Mouse (Mus musculus) neural tube, embryonic 13.5 days (tissue): ENCODE data around the gene Gm42957. TPM values are rescaled to one million over a fixed set of nuclear protein-coding genes. Genes with fewer than 3 reads are reported as not detected.
A peak's percentile ranks its signal among the peaks of the same experiment; 100 is the strongest.
"Not testable (repeated sequence)": the region's sequence is repeated elsewhere in the genome, so short reads cannot be mapped to it uniquely, and the experiment has no call there.

Source experiments
- ATAC-seq: fragments of 200-750 bp; cut with Nextera tagmentation; 2 replicates; pipeline ENCODE4 v1.8.0; 2017; ENCODE audit warnings: low read depth, mild to moderate bottlenecking, moderate TSS enrichment, moderate library complexity
- H3K27ac ChIP-seq: fragments of 300-500 bp; sonication (generic); replicated peaks from 2 replicates; pipeline ENCODE4 v1.5.1; 2015; ENCODE audit warnings: moderate library complexity, mild to moderate bottlenecking, inconsistent platforms
- H3K27me3 ChIP-seq: fragments of 300-500 bp; sonication (generic); 2 replicates; pipeline ENCODE4 v1.6.1; 2015; ENCODE audit warnings: mild to moderate bottlenecking, inconsistent platforms
- H3K36me3 ChIP-seq: fragments of 300-500 bp; sonication (generic); 2 replicates; pipeline ENCODE4 v1.6.1; 2015; ENCODE audit warnings: mild to moderate bottlenecking, inconsistent platforms
- H3K4me1 ChIP-seq: fragments of 300-500 bp; sonication (generic); replicated peaks from 2 replicates; pipeline ENCODE4 v1.6.1; 2015; ENCODE audit warnings: inconsistent platforms
- H3K4me2 ChIP-seq: fragments of 300-500 bp; sonication (generic); 2 replicates; pipeline ENCODE4 v1.6.1; 2015; ENCODE audit warnings: inconsistent platforms, mild to moderate bottlenecking, moderate library complexity
- H3K4me3 ChIP-seq: fragments of 300-500 bp; sonication (generic); 2 replicates; pipeline ENCODE4 v1.5.1; 2015; ENCODE audit warnings: mild to moderate bottlenecking, inconsistent platforms
- H3K9ac ChIP-seq: fragments of 300-500 bp; sonication (generic); 2 replicates; pipeline ENCODE4 v1.6.1; 2015; ENCODE audit warnings: moderate library complexity, mild to moderate bottlenecking, inconsistent platforms
- H3K9me3 ChIP-seq: fragments of 300-500 bp; sonication (generic); 2 replicates; pipeline ENCODE4 v1.6.1; 2016; ENCODE audit warnings: inconsistent platforms
- WGBS: fragments of 180-500 bp; shearing (Covaris S2); methylation state at CpG from one replicate; pipeline ENCODE4 v1.1.7; 2015; 5-methylcytosine and 5-hydroxymethylcytosine counted together
- polyA plus RNA-seq: library from polyadenylated mRNA; unstranded; fragments of >200 nt; fragmentation: Nextera tagmentation; extraction: Ambion mirVana; gene quantifications from 2 replicates; pipeline ENCODE4 v1.2.1, GENCODE M21; 2015

The Gm42957 gene
- polyA plus RNA-seq, 1 experiment from 2014 or later: 0.10 TPM

GRCm38 (mm10) chr3:96683496-96683895, 48.2 kb downstream of the Gm42957 start:
- H3K36me3 ChIP-seq: no peaks in the 10 kb centered on the region
- 85% methylated on average over 3 of the region's 3 CpGs for WGBS
- no peak for ATAC-seq
- H3K4me1 ChIP-seq: peaks cover 9% of the 10 kb centered on the region; the same call in 1 of the 2 replicates
- no peak overlapping the region for H3K9ac ChIP-seq
- no peaks in the 10 kb centered on the region for H3K9me3 ChIP-seq
- H3K4me3 ChIP-seq: no peak overlapping the region
- no peak overlapping the region for H3K4me2 ChIP-seq
- peaks cover 46% of the 10 kb centered on the region for H3K27me3 ChIP-seq
- no peak overlapping the region for H3K27ac ChIP-seq

DNA sequence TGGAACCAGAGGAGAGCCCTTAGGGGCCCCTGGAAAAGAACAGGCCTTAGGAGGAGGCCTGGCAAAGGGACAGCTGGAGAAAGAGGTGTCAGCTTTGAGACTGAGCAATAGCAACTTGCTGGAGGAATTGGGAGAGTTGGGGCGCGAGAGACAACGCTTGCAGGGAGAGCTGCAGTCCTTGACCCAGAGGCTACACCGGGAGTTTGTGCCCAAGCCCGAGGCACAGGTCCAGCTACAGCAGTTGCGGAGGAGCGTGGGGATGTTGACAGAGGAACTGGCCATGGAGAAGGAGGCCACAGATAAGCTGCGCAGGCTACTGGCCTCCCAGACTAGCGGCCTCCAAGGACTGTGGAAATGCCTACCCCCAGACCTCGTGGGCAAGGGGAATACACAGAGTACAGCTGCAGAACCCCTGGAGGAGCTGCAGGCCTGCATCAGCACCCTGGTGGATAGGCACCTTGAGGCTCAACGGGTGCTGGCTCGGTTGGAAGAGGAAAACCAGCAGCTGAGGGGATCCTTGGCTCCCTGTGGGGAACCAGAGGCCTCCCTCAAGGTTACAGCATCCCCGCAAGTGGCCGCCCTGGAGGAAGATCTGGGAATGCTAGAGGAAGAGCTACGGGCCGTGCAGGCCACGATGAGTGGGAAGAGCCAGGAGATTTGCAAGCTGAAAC, 49.0 kb downstream of the Gm42957 start:
- Histone ChIP-seq H3K4me2 (peak overlapping the region; percentile 51), H3K9ac (peak overlapping the region; percentile 38; the same call in 1 of the 2 replicates), H3K36me3 (no peaks in the 10 kb centered on the region), H3K4me3 (peak overlapping the region; percentile 24), H3K27ac (no peak overlapping the region), H3K27me3 (peaks cover 39% of the 10 kb centered on the region), H3K4me1 (peaks cover 9% of the 10 kb centered on the region; the same call in 1 of the 2 replicates), H3K9me3 (no peaks in the 10 kb centered on the region)
- WGBS: 59% methylated on average over 17 of the region's 17 CpGs
- no peak for ATAC-seq

- no peak overlapping the region for H3K27ac ChIP-seq
- 41% methylated on average over 28 of the region's 28 CpGs for WGBS
- ATAC-seq: no peak
- no peaks in the 10 kb centered on the region for H3K36me3 ChIP-seq
- peak overlapping the region; percentile 38; the same call in 1 of the 2 replicates for H3K9ac ChIP-seq
- H3K27me3 ChIP-seq: peaks cover 37% of the 10 kb centered on the region
- H3K9me3 ChIP-seq: no peaks in the 10 kb centered on the region
- peaks cover 9% of the 10 kb centered on the region; the same call in 1 of the 2 replicates for H3K4me1 ChIP-seq
- peak overlapping the region; percentile 51 for H3K4me2 ChIP-seq
- H3K4me3 ChIP-seq: peak overlapping the region; percentile 24
Measured at GRCm38 (mm10) chr3:96684822-96685156, 49.5 kb downstream of the Gm42957 start.

- not testable (repeated sequence) for H3K4me2 ChIP-seq, H3K9me3 ChIP-seq, H3K4me3 ChIP-seq, H3K27ac ChIP-seq, H3K9ac ChIP-seq, ATAC-seq, H3K36me3 ChIP-seq
- WGBS: 95% methylated on average over 5 of the region's 5 CpGs
- H3K4me1 ChIP-seq: peaks cover 11% of the 10 kb centered on the region; the same call in 1 of the 2 replicates
- H3K27me3 ChIP-seq: peaks cover 36% of the 10 kb centered on the region
Measured at GRCm38 (mm10) chr3:96686057-96686456, 50.8 kb downstream of the Gm42957 start.

DNA sequence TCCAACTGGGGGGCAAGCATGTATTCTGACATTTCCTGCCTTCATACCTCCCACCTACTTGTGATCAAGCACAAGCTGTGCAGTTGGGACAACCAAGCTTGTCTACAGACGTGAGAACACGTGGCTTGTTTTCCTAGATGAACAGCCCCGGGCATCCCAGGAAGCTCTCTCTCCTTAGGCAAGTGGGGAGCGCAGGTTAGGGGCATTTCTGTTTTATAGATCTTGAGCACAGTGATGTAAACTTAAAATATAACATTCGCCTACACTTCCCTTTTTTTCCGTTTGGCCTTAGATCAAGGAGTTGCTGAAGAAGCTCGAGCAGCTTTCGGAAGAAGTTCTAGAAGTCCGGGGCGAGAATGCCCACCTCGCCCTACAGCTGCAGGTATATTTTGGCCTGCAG, 53.6 kb downstream of the Gm42957 start:
- no peaks in the 10 kb centered on the region for H3K36me3 ChIP-seq
- peaks cover 11% of the 10 kb centered on the region; the same call in 1 of the 2 replicates for H3K4me1 ChIP-seq
- H3K4me2 ChIP-seq: no peak overlapping the region
- no peaks in the 10 kb centered on the region for H3K9me3 ChIP-seq
- H3K27me3 ChIP-seq: peaks cover 21% of the 10 kb centered on the region
- ATAC-seq: no peak
- H3K4me3 ChIP-seq: no peak overlapping the region
- H3K9ac ChIP-seq: no peak overlapping the region
- no peak overlapping the region for H3K27ac ChIP-seq
- WGBS: 85% methylated on average over 11 of the region's 11 CpGs

DNA sequence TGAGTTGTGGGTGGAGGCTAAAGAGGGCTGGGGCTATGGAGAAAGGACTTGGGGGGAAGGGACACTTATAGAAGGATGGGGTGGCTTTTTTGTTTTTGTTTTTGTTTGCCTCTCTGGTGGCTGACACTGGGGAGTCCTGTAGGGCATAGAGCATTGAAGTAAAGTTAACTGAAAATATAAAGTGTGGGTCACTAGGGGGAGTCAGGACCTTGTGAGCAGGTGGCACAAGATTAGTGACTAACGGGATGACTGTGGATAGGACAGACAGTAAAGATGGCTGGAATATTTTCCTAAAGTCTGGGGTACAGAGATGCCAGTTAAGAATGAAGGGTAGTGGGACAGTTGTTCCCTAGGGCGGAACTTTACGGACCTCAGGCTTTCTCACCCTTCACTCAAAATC, 55.0 kb downstream of the Gm42957 start:
- peaks cover 3% of the 10 kb centered on the region; the same call in 1 of the 2 replicates for H3K4me1 ChIP-seq
- 67% methylated on average over 3 of the region's 3 CpGs for WGBS
- no peak overlapping the region for H3K27ac ChIP-seq
- no peak overlapping the region for H3K4me3 ChIP-seq
- no peaks in the 10 kb centered on the region for H3K36me3 ChIP-seq
- no peak overlapping the region for H3K9ac ChIP-seq
- ATAC-seq: no peak
- peaks cover 7% of the 10 kb centered on the region; the same call in 1 of the 2 replicates for H3K27me3 ChIP-seq
- no peak overlapping the region for H3K4me2 ChIP-seq
- H3K9me3 ChIP-seq: no peaks in the 10 kb centered on the region

DNA sequence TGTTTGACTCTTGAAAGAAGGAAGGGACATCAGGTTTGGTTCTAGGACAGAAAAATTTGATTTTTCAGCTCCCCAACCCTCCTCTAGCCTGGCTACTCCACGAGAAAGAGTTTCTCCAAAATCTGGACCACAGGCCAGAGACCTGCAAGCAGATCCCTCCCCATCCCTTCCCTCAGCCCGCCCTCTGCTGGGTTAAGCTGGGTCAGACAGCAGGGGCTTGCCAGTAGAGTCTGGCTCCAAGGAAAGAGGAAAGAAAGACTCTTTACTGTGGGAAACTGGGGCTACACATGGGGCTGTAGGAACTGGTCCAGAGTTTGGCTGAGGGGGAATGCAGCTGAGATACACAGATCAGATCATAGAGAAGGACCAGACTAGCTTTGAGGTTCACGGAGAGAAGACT, 57.2 kb downstream of the Gm42957 start:
- H3K27ac ChIP-seq: no peak overlapping the region
- no peak overlapping the region for H3K4me3 ChIP-seq
- peaks cover 15% of the 10 kb centered on the region for H3K4me1 ChIP-seq
- no peak overlapping the region for H3K9ac ChIP-seq
- no peaks in the 10 kb centered on the region for H3K36me3 ChIP-seq
- no peaks in the 10 kb centered on the region for H3K9me3 ChIP-seq
- no peaks in the 10 kb centered on the region for H3K27me3 ChIP-seq
- ATAC-seq: no peak
- no peak overlapping the region for H3K4me2 ChIP-seq
- WGBS: 27% methylated on average over 3 of the region's 3 CpGs

GRCm38 (mm10) chr3:96693579-96693978, 58.3 kb downstream of the Gm42957 start:
- H3K36me3 ChIP-seq: no peaks in the 10 kb centered on the region
- H3K9me3 ChIP-seq: no peaks in the 10 kb centered on the region
- no peak overlapping the region for H3K4me3 ChIP-seq
- no peak overlapping the region for H3K4me2 ChIP-seq
- H3K27me3 ChIP-seq: no peaks in the 10 kb centered on the region
- H3K9ac ChIP-seq: no peak overlapping the region
- 89% methylated on average over 1 of the region's 1 CpGs for WGBS
- no peak for ATAC-seq
- H3K4me1 ChIP-seq: peaks cover 24% of the 10 kb centered on the region
- H3K27ac ChIP-seq: no peak overlapping the region

- ATAC-seq: peak; percentile 75
- WGBS: under 1% methylated on average over 35 of the region's 35 CpGs
- H3K4me1 ChIP-seq: peaks cover 28% of the 10 kb centered on the region
- H3K36me3 ChIP-seq: peaks cover 6% of the 10 kb centered on the region
- H3K9ac ChIP-seq: peak within 1 kb of the TSS; percentile 90
- peak within 1 kb of the TSS; percentile 76 for H3K4me2 ChIP-seq
- H3K27ac ChIP-seq: peak within 1 kb of the TSS; percentile 93
- no peaks in the 10 kb centered on the region for H3K9me3 ChIP-seq
- no peaks in the 10 kb centered on the region for H3K27me3 ChIP-seq
- peak within 1 kb of the TSS; percentile 77 for H3K4me3 ChIP-seq
Measured at GRCm38 (mm10) chr3:96696198-96696765, 61.0 kb downstream of the Gm42957 start, which contains the start of gene Pias3. TSS of gene Pias3 (plus strand) at chr3:96696384.

- 1% methylated on average over 84 of the region's 85 CpGs for WGBS
- Histone ChIP-seq H3K4me1 (peaks cover 28% of the 10 kb centered on the region), H3K36me3 (peaks cover 13% of the 10 kb centered on the region), H3K27me3 (no peaks in the 10 kb centered on the region), H3K27ac (peak overlapping the region; percentile 93), H3K9ac (peak overlapping the region; percentile 90), H3K4me2 (peak overlapping the region; percentile 76), H3K9me3 (no peaks in the 10 kb centered on the region), H3K4me3 (peak overlapping the region; percentile 77)
- peak; percentile 94 for ATAC-seq
Measured at GRCm38 (mm10) chr3:96696766-96697732, 61.8 kb downstream of the Gm42957 start.

DNA sequence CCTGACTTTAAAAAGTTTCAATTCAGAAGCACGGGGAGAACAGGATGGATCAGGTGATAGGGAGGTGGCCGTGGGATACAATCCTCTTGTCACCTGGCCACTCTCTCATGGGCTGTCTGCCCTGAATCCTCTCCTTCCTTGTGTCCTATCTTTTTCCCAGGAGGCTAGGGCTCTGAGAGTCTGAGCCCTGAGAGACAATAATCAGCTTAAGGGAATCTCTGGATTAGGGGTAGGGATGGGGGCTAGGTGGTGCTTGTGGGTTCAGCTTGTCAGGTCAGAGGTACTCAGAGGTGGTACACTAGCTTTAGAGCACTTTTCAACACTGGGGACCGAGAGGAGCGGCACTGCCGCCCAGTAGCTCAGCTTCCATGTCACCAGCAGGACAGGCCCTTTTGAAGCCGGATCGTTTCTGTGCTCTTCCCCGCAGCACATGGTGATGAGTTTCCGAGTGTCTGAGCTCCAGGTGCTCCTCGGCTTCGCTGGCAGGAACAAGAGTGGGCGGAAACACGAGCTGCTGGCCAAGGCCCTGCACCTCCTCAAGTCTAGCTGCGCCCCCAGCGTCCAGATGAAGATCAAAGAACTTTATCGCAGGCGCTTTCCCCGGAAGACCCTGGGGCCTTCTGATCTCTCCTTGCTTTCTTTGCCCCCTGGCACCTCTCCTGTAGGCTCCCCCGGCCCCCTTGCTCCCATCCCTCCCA, 63.9 kb downstream of the Gm42957 start:
- Histone ChIP-seq H3K9ac (no peak overlapping the region), H3K9me3 (no peaks in the 10 kb centered on the region), H3K27ac (no peak overlapping the region), H3K4me2 (no peak overlapping the region), H3K36me3 (peaks cover 32% of the 10 kb centered on the region), H3K4me3 (no peak overlapping the region), H3K4me1 (peaks cover 28% of the 10 kb centered on the region), H3K27me3 (no peaks in the 10 kb centered on the region)
- ATAC-seq: no peak
- WGBS: 44% methylated on average over 19 of the region's 19 CpGs
